Mouse (Mus musculus) liver, postnatal 0 days (tissue): ENCODE measurements at regions not wholly inside any gene's neighbourhood (a gene's known extent, or its start where the extent isn't known, plus 50 kb on each side); places are given as distances from the start of the nearest gene placed in this dataset.

Experiments used
- CTCF ChIP-seq: sonication (generic); IDR thresholded peaks from 2 replicates; pipeline ENCODE4 v1.5.1; 2016; ENCODE audit warnings: antibody characterized with exemption, low read depth
- EP300 ChIP-seq: IDR thresholded peaks from 2 replicates; pipeline ENCODE4 v1.6.1; 2016; ENCODE audit warnings: antibody characterized with exemption, low read depth, mild to moderate bottlenecking

- TF ChIP-seq CTCF (no peak), EP300 (no peak)
Observed at GRCm38 (mm10) chr17:48798196-48798595, 134.0 kb upstream of the Lrfn2 start.
